Mouse (Mus musculus): ENCODE data around the gene Zfp72. TPM values are rescaled to one million over a fixed set of nuclear protein-coding genes. Genes with fewer than 3 reads are reported as not detected.

Gene Zfp72
- total RNA-seq, 2 experiments from 2014 or later: 2.6 to 3.6 TPM

Small RNAs within 50 kb of the gene (microRNA-seq; reads per million reads assigned to microRNA genes)
- gene Mir692-3 (ENCODE audit: borderline number of aligned reads in 2 of 2): 0 reads per million in 2 experiments

Other genes with a start within 250 kb of the Zfp72 start
- gene Exoc3, start 182.1 kb downstream of the Zfp72 start, total RNA-seq (2021): 10 to 100 TPM; 45.6 to 46.3 TPM
- gene Ahrr, start 98.5 kb downstream of the Zfp72 start, total RNA-seq (2021): under 1 TPM; 0.73 to 0.97 TPM
- 10 to 100 TPM; 42.2 to 47.1 TPM for gene Pdcd6, start 73.3 kb downstream of the Zfp72 start, total RNA-seq (2021)
- gene Sdha, start 40.6 kb downstream of the Zfp72 start, total RNA-seq (2021): 1,000 to 10,000 TPM; 1,522 to 1,570 TPM
- gene Ccdc127, start 40.5 kb downstream of the Zfp72 start, total RNA-seq (2021): 10 to 100 TPM; 46.4 to 50.7 TPM
- gene Lrrc14b, start 26.8 kb downstream of the Zfp72 start, total RNA-seq (2021): 10 to 100 TPM; 68.0 to 78.6 TPM
- 100 to 1,000 TPM; 275 to 280 TPM for gene Ftl1-ps1, start 8.9 kb upstream of the Zfp72 start, total RNA-seq (2021)
- gene Zfp825, start 103.2 kb upstream of the Zfp72 start, total RNA-seq (2021): 1 to 10 TPM; 6.2 to 6.6 TPM
- gene Erap1, start 248.7 kb upstream of the Zfp72 start, total RNA-seq (2021): 10 to 100 TPM; 48.7 to 58.7 TPM

All from heart, postnatal 36 days (tissue).